Mouse (Mus musculus) gastrocnemius, adult 2 months (tissue): ENCODE measurements at regions not wholly inside any gene's neighbourhood (a gene's known extent, or its start where the extent isn't known, plus 50 kb on each side); places are given as distances from the start of the nearest gene placed in this dataset.

ENCODE experiments used
- DNase-seq: peaks from one replicate; pipeline ENCODE4 v3.0.0; 2022
- H3K27ac ChIP-seq: fragments of 200-600 bp; 2 replicates; pipeline ENCODE4 v1.8.1; 2022; ENCODE audit warnings: mild to moderate bottlenecking
- H3K4me3 ChIP-seq: fragments of 200-600 bp; 2 replicates; pipeline ENCODE4 v1.8.1; 2022; ENCODE audit warnings: mild to moderate bottlenecking, moderate library complexity
- CTCF ChIP-seq: fragments of 200-600 bp; IDR thresholded peaks from 2 replicates; pipeline ENCODE4 v1.8.1; 2022; ENCODE audit warnings: antibody characterized with exemption, mild to moderate bottlenecking, moderate library complexity
- intact Hi-C: fragments of 180-260 bp; cut with DNase I; formaldehyde crosslinking; loops from one replicate; pipeline ENCODE4 v1.15.1; 2025

DNA sequence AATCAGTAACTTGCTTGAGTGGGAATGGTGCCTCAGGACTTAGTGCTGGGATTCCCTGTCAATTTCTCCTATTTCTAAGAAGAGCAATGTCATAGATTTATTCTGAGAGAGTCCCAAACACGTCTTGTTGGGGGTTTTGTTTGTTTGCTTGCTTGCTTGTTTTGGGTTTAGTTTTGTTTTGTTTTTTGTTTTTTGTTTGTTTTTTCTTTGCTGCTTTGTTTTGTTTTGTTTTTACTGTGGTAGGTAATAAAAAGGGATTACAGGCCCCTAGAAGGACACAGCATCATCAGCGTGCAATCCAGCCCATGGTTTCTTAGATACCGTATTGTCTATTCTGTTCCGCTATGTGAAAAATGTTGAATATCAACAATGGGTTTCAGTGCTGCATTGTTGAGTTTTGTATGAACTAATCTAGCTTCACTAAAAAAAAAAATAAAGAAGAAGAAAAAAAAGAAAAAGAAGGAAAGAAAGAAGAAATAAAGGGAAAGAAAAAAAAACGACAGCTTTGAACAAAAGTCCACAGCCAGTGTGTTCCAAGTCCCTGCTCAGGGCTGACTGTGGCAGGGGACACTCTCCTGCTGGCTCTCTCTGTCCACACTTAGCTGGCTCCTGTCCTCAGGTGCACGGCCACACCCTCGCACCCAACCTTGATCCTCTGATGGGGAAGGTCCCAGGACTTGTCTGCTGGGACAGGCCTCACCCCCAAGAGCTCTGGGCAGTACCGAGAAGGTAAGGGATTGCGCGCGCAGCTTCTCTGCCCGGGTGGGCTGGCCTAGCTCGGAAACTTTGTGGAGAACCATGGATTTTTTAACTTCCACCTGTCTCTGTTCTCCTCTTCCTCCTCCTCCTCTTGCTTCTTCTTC is 90.1 kb upstream of the Sox2 start:
- intact Hi-C loops, result no loop called here
- TF ChIP-seq CTCF, result no peak

DNA sequence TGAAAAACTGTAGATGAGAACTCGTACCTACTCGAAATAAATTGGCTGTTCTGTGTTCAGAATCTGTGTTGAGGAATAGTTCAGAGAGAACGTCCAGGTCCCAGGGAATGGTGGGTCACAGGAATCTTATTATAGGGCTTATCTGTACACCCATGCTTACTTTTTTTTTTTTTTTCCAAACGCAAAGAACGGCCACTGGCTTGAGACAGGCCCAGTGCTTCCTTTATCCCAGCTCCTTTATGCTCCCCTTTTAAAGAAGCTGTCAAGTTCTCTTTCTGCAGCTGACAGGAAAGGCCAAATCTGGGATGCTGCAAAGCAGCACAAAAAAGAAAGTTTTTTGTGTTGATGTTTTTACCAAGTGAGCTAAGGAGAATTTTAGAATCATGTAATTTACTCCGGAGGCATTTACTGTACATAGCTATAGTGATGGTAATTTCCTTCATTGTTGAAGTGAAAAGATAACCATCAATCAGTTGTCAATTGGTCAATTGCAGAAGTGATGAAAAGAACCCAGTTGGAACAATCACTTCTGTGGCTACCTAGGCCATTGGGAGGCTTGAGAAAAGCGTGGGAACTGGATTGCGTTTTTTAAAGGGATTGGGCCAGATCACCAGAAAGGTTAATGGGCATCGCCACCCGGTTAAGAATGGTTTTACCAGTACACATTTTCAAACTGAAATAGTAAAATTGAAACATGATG is 91.2 kb upstream of the Sox2 start:
- no peak for DNase-seq
- Histone ChIP-seq H3K4me3 (no peak overlapping the region), H3K27ac (no peak overlapping the region)
- no peak for TF ChIP-seq CTCF
- intact Hi-C loops, result no loop called here

More for the DNA sequence above, 90.1 kb upstream of the Sox2 start:
- DNase-seq, result no peak
- H3K4me3 ChIP-seq, result no peak overlapping the region
- no peak overlapping the region for H3K27ac ChIP-seq

DNA sequence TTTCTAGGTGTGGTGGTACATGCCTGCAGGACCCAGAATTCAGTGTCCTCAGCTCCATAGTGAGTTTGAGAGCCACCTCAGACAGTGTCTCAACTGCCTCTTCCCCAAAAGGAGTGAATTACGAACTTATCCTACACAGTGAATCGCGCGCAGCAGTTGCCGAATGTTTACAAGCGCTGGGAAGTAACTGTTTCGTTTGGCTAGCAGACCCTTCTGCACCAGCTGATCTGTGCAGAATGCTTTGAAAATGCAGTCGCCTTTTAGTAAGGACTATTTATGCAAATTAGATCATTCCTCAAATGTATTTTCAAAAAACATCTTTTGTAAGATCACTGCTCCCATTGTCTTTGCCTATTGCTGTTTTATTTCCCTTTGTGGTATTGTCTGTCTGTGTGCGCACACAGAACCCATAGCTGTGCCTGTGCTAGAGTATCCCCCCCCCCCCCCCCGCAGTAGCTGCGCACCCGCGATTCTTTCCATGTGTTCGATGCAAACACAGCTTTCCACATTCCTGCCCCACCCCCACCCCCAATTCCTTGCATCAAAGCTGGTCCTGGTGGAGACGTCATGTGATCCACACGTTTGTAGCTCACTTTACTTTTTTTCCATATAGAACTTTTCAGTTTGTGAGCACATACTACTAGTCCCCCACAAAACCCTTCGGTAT is 97.5 kb upstream of the Sox2 start:
- H3K27ac ChIP-seq, result no peak overlapping the region

DNA sequence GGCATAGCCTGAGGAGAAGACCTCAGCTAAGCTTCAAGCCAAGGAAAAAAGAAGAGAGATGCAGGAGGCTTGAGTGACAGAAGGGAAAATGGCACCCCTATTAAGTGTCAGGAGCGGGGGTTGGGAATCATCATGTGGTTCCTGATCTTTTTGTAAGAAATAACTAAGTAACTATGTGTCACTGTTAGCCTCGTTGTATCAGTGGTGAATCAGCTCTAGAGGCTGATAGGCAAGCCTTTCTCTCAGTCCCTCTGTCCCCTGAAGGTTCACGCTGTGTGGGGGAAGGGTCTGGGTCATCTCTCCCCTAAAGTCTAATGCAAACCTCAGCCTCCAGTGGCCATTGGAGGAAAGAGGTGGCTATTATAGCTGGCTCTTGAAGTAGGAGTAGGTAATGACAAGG is 99.1 kb upstream of the Sox2 start:
- Histone ChIP-seq H3K4me3 (no peak overlapping the region), H3K27ac (no peak overlapping the region)
- TF ChIP-seq CTCF, result no peak
- intact Hi-C loops, result no loop called here
- no peak for DNase-seq

More for the DNA sequence above, 97.5 kb upstream of the Sox2 start:
- intact Hi-C loops, result no loop called here
- DNase-seq, result no peak
- H3K4me3 ChIP-seq, result no peak overlapping the region
- TF ChIP-seq CTCF, result no peak

DNA sequence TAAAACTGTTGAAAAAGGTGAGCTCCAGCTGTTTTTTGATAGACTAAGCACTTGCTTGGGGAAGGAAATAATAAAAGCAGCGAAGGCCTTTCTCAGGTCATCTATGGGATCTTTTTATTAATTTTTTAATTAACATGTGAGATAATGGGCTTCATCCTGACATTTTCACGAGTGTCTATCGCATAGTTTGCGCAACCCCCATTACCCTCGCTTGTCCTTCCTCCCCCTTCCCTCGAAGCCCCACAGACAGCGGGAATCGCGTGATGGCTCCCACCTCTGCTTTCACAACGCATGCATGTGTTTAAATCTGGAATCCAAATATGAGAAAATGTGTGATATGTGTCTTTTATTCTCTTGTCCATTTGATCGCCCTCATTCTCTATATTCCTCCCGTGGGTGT is 100.0 kb upstream of the Sox2 start:
- no peak for TF ChIP-seq CTCF
- no peak overlapping the region for H3K27ac ChIP-seq
- no peak for DNase-seq
- H3K4me3 ChIP-seq, result no peak overlapping the region
- intact Hi-C loops, result no loop called here

DNA sequence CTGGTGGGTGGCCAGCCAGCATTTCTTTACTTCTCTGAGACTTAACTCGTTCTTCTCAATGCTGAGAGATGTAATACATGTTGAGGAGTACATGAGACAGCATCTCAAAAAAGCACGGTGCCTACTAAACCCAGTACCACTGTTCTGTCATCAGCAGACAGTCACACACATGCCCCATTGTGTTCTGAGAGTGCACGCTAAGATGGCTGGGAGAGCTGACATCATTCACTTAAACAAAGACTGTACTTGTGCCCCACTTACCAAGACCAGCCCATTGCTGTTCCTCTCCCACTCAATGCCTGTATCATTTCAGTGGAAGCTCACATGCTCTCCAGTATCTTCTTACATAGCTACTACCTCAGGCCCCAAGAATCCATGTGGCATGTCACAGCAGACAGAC is 117.8 kb upstream of the Sox2 start:
- TF ChIP-seq CTCF, result no peak
- intact Hi-C loops, result no loop called here
- no peak overlapping the region for H3K4me3 ChIP-seq
- DNase-seq, result no peak
- H3K27ac ChIP-seq, result no peak overlapping the region

DNA sequence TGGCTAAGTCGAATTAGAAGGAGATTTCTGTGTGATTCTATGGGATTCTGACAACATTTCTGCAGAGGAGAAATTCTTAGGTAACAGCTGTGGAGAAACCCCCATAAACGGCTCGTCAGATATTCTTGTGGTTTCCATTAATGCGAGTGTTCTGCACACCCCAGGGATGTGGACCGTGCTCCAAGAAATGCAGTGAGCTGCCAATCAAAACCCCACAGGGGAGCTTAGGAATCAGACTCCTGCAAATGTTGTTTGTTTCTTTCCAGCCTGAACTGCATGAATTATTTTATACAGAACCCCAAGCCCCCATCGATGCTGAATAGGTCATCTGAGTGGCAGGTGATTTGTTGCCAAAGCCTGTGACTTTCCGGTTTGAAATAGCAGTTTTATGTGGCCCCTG is 118.4 kb upstream of the Sox2 start:
- Histone ChIP-seq H3K4me3 (no peak overlapping the region), H3K27ac (no peak overlapping the region)
- no peak for DNase-seq
- no peak for TF ChIP-seq CTCF
- intact Hi-C loops, result no loop called here

DNA sequence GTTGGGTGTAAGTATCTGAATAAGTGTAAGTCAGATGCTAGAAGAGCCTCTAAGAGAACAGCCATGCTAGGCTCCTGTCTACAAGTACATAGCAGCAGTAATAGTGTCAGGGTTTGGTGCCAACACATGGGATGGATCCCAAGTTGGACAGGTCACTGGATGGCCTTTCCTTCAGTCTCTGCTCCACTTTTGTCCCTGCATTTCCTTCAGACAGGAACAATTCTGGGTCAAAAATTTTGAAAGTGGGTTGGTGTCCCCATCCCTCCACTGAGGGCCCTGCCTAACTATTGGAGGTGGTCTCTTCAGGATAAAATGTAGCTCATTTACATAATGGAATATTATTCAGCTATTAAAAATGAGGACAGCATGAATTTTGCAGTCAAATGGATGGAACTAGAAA is 122.7 kb upstream of the Sox2 start:
- DNase-seq, result no peak
- H3K4me3 ChIP-seq, result no peak overlapping the region
- intact Hi-C loops, result no loop called here
- no peak overlapping the region for H3K27ac ChIP-seq
- no peak for TF ChIP-seq CTCF

DNA sequence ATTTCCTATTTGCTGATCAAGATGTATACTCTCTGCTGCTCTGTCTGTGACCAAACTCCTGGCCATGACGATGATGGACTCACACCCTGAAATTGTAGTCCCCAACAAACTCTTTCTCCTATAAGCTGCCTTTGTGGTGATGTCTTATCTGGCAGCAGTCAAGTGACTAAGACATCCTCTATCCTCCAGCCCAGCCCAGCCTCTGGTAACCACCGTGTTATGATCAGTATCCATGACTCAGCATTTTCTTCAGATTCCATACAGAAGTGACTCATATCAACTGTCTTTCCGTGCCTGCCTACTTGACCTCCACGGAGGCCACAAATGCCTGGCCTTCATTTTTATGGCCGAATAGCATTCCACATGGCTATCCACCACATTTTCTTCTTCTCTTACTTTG is 124.5 kb upstream of the Sox2 start:
- DNase-seq, result no peak

DNA sequence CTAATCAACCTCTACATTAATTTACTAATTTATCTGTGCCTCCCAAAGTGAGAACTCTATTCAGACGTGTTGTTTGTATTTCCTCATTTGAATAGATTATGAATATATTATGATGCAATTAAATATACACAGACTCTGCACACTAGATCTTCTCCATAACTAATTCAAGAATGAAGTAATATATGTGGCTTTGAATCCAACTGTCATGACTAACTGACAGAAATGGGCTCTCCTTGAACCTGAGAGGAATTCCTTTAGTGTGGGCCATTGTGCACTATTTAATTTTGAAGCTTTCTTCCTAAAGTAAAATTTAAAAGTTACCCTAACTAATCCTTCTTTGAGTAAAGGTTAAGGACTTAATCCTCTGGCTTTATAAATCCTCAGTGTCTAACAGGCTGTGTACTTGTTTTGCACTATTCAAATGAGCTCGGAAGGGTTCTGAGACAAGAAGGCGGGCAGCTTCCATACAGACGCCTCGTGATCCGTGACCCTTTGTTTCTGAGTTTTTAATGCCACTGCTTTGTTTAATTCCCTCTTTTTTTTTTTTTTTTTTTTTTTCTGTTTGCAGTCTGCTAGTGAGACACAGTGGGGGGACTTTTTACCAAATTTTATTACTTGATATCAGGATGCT is 128.0 kb upstream of the Sox2 start:
- no peak for TF ChIP-seq CTCF

More for the DNA sequence above, 124.5 kb upstream of the Sox2 start:
- Histone ChIP-seq H3K4me3 (no peak overlapping the region), H3K27ac (no peak overlapping the region)
- intact Hi-C loops, result no loop called here
- TF ChIP-seq CTCF, result no peak

DNA sequence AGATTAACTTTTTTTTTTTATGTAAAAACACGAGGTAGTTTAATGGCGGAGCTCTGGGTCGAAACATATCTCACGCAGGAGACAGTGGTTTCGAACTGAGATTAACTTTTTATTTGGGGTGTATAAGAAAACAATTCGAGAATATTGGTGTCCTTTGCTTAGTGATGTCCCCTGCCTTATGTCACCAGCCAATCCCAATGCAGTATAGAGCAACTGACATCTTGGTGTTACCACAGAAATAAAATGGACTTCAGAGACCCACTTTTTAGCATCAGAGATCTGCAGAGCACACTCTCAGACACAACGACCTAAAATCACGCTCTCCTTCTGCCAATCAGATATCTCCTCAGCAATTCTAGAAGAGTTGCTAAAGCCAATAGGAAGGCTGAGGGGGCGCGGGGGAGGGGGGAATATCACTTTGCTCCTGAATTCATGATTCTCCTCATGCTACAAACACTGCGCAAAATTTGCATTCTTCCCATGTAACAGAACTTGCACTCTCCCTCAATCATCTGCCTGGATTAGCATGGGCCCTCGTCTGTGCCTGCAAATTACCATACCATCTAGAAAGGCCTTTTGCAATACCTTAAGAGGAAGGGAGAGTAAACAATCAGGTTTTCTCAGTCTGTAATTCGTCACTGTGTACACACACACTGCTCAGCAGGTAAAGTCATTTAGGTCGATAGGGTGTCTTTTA is 128.7 kb upstream of the Sox2 start:
- intact Hi-C loops, result no loop called here
- no peak for TF ChIP-seq CTCF
- Histone ChIP-seq H3K4me3 (no peak overlapping the region), H3K27ac (no peak overlapping the region)
- no peak for DNase-seq

More for the DNA sequence above, 128.0 kb upstream of the Sox2 start:
- no peak overlapping the region for H3K4me3 ChIP-seq
- intact Hi-C loops, result no loop called here
- DNase-seq, result no peak
- H3K27ac ChIP-seq, result no peak overlapping the region

DNA sequence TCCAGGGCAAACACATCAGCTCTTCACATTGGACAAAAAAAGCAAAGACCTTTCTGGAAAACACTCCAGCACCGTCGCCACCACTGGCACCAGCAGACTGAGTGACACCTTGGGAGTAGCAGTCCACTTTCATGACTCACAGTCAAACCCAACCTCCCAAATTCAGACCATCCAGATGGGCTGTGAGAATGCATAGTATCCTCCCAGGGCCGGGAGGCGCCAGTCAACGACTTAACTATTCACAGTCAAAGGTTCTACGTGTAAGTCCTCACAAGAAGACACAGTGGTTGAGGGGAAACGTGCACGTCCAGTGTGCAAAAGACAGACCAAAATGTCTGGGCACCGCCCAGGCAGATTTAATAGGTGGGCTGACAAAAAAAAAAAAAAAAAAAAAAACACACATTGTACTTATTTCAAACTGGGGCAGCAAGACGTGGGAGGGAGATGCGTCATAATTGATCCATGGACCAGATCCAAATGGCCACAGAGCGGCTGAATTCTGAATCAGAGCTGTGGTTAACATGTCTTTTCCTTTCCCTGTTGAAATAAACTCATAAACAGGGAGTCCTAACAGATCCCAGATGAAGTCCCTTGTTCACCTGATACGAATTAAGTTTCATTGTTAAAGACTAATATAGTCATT is 137.6 kb upstream of the Sox2 start:
- no peak for DNase-seq
- intact Hi-C loops, result no loop called here
- TF ChIP-seq CTCF, result no peak
- Histone ChIP-seq H3K4me3 (no peak overlapping the region), H3K27ac (no peak overlapping the region)
